Mouse (Mus musculus) cerebellum, adult 9-11 months (tissue): ENCODE measurements around the gene Krt87.

Experiments
- DNase-seq: peaks from one replicate; pipeline ENCODE4 v3.0.0; 2022

The Krt87 gene

GRCm38 (mm10) chr15:101438555-101438954 is at the start of gene Krt87:
Gene Krt87, minus strand, starts transcription at chr15:101438804.
- no peak for DNase-seq

GRCm38 (mm10) chr15:101485911-101486635 is 47.5 kb upstream of the Krt87 start:
- DNase-seq: no peak

- no peak for DNase-seq
These were observed 46.3 kb upstream of the Krt87 start for GRCm38 (mm10) chr15:101484939-101485338.

- DNase-seq: no peak
These were observed 45.0 kb upstream of the Krt87 start for GRCm38 (mm10) chr15:101483646-101484045.

- no peak for DNase-seq
These were observed 43.5 kb upstream of the Krt87 start for GRCm38 (mm10) chr15:101482056-101482455.

GRCm38 (mm10) chr15:101479666-101480060 is 41.1 kb upstream of the Krt87 start:
- DNase-seq: no peak

DNA sequence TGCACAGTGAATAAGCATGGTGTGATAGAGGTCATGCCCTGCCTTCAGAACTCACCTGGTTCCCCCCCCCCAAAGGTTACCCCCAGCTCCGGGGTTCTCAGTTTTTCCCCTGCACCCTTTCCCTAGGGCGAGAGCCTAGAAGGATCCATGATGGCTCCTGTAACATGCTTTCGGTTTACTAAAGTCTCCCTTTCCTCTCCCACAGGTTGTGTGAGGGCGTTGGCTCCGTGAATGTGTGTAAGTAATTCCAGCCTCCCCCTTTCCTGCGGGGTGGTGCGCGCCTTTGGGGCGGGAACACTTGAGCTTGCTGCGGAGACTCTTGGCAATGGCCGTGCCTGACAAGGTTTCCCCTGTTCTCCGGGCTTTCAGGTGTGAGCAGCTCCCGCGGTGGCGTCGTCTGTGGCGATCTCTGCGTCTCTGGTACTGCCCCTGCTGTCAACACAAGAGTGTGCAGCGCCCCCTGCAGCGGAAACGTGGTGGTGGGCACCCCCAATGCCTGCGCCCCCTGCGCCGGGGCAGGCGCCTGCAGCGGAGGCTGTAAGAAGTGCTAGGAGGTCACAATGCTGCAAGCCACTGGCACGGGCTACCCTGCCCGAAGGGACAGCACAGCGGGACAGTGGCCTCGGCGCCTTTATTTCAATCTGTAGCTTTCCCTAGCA is 40.5 kb upstream of the Krt87 start:
- peak; percentile 19 for DNase-seq

DNA sequence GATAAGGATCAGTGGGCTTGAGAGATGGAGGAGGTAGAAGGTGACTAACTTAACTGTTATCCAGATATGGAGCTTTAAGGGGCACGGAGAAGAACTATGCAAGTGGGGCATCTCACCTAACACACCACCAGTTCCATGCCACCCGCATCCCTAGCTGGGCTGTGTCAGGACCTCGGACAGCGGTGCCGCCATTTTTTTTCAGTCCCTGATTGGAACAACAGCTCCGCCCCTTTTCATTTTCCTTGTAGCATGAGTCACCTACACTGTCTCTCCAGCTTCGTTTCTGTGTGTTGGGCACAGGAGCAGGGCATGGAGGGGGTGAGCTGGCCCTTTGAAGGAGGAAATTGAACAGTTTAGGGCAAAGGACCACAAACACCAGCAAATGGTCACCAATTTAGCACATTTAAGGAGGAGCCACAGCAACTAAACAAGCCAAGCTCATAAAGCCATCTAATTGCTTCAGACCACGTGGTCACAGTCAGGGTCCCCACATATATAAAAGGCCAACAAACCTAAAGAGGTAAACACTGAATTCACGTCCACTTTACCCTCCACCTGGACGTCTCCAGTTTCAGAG is 34.4 kb upstream of the Krt87 start, which contains the start of gene Krt86:
Gene Krt86, plus strand, starts transcription at position 527 of the 577 bp plus-strand sequence.
- DNase-seq: no peak

- no peak for DNase-seq
These were observed 30.5 kb upstream of the Krt87 start for GRCm38 (mm10) chr15:101469093-101469492.

GRCm38 (mm10) chr15:101463651-101464050 is 25.0 kb upstream of the Krt87 start, which contains the start of gene Krt81:
Gene Krt81, minus strand, starts transcription at chr15:101463751.
- DNase-seq: no peak

DNA sequence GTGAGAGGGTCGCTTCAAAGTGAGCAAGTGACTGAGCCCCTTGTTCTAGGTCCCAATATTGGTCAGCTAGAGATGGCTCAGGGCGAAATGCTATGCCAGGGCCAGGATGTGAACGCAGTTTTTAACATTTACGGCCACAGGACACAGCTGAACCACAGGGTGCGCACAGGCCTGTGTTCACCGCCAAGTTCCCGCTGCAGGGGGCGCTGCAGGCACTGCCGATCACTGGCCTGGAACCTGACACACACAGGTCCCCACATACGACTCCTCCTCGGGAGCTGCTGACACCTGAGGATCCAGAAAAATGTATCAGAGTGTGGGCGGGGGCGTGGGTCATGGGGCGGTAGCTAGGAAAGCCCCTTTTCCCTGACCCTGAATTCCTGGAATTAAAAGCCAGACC is 20.7 kb upstream of the Krt87 start:
- no peak for DNase-seq

- no peak for DNase-seq
These were observed 19.8 kb upstream of the Krt87 start for GRCm38 (mm10) chr15:101458361-101458930.

- no peak for DNase-seq
These were observed 17.3 kb upstream of the Krt87 start for GRCm38 (mm10) chr15:101455891-101456290.

DNA sequence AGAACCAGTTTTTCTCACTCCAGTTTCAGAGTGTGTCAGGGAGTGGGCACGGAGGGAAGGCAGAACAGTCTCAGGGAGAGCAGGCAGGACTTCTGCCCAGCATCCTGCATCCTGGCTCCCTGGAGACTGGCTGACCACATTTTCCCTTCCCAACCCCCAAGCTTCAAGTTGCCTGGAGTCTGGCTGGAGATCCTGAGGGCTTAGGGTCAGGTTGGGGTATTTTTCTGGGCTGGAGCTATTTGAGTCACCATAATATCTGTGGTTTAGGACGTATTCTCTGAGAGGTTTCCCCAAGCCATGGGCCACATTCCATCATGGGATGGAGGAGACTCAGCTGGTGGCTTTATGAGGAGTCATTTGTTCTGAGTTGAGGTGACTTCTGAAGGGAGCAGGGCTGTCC is 16.7 kb upstream of the Krt87 start:
- DNase-seq: no peak

DNA sequence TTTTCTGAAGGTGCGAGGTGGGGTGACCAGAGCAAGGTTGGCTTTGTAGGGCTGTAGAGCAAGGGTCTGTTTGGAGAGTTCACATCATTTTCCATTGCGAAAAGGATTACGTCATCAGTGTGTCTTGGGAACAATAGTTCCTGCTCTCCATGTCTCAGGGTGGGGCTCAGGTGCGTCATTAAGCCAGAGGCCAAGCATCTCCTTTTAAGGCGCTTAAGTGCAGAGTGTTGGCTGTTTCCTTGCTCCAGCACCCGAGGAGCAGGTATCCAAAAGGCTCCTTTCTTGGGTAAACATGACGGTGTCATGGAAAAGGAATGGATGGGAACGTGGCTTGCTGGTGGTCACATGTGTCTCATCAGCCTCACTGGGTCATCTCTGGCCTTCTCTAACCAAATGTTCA is 16.2 kb upstream of the Krt87 start:
- DNase-seq: no peak

DNA sequence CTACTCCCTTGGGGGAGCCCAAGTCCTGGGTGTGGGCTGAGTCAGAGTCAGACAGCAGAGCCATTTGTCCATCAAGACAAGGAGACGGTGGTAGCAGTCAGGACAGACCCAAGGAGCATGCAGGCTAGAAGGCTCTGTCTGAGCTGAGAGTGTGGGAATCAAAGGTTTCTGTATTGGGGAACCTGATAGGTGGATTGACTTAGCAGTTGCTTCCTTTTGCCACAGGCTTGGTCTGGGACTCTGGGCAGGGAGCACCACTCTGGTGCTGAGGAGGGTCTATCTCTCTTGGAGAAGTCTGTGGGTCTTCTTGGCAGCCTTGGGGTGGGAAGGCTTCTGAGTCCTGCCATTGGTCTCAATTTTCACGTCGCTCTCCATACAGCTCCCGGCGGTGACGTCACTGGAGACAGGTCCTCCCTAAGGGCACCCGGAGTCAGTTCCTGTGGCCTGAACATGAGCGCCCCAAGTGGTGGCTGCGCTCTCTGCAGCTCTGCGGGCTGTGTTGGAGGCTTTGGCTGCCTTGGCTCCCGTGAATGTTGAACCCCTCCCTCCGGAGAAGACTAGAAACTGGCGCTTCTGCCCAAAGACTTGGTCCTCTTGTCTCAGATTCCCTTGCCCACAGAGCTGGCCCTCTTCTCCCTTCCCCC is 14.6 kb upstream of the Krt87 start:
- DNase-seq: peak; percentile 71

DNA sequence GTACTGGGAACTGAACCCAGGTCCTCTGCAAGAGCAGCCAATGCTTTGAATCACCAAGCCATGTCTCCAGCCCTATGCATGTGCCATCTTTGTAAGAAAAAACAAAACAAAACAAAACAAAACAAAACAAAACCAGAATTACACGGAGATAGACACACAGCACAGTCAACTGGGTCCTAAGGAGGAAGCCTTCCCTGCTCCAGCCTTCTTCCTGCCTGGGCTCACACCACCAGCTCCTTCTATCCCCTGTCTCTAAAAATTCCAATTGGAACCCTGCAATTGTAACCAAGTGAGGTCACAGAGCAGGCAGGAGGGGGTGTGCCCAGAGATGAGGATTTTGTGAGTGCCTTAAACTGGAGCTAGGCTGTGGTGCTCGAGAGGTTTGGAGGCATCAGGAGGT is 8.8 kb upstream of the Krt87 start, which contains the start of gene Krt88:
Gene Krt88, plus strand, starts transcription at position 301 of the 400 bp plus-strand sequence.
- DNase-seq: no peak

DNA sequence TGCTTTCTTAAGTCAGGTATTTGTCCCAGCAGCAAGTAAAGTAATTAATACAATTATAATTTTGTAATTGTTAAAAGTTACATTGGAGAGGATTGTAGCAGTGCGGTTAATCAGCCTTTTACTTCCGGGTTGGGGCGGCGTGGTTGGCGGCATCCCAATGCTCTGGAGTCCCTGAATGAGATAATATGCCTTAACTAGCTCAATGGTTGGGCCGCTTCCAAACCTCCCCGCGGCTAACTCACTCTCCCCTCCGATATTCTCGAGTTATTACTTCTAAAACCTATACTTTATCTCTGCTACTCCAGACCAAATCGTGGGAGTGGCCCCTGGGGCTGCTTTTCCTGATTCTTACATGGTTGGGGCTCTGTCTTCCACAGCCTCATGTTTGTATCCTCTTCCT is 8.0 kb upstream of the Krt87 start:
- no peak for DNase-seq

DNA sequence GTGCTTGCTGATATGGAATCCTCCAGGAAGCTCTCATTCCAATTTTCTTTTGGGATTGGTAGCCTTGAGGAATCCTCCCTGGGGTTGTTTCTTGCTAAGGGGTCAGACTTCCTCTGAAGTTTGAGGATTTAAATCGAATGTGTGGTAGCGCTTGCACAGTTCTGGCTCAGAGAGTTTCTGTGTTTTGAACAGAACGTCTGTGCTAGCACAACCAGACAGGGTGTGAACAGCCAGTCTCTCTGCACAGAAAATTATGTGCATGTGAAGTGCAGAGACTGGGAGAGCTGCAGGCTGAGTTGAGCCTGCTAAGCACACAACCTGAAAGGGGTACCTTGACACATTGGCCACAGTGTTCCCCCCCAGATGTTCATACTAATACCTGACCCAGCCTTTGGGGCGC is 2.2 kb upstream of the Krt87 start:
- no peak for DNase-seq

DNA sequence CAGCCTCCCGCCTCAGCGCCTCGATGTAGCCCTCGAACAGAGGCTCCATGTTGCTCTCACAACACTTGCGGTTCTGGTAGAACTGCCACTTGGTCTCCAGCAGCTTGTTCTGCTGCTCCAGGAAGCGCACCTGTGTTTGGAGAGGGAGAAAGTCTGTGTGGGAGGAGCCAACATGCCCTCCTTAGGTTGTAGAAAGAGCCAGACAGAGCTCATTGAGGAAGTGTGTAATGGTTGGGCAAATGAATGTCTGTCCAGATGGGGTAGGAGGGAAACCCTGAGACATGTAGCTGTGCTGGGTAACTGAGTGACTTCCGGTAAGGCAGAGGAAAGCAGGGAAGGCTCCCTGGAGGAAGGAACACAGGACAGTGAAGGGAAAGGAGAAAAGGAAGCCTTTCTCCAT is 2.0 kb downstream of the Krt87 start:
- no peak for DNase-seq

GRCm38 (mm10) chr15:101424914-101425313 is 13.7 kb downstream of the Krt87 start:
- no peak for DNase-seq

GRCm38 (mm10) chr15:101420903-101421302 is 17.7 kb downstream of the Krt87 start:
- DNase-seq: no peak

- no peak for DNase-seq
These were observed 19.7 kb downstream of the Krt87 start for GRCm38 (mm10) chr15:101418950-101419349.
